Mouse (Mus musculus) CH12.LX (cell line): ENCODE data around the gene Rtn4rl1.

ENCODE experiments used
- BHLHE40 ChIP-seq: IDR thresholded peaks from 2 replicates; pipeline ENCODE4 v1.6.1; 2011; ENCODE audit warnings: mild to moderate bottlenecking, low read depth, low read length, improper control_type of control experiment
- CTCF ChIP-seq, 2 experiments: IDR thresholded peaks in 1 of 2; conservative IDR thresholded peaks in 1 of 2; 2 replicates each; pipeline ENCODE4 v1.5.1; 2011 to 2012; ENCODE audit warnings: low read depth in 2 of 2, low read length in 2 of 2, improper control_type of control experiment in 1 of 2, inconsistent platforms in 1 of 2, mild to moderate bottlenecking in 1 of 2, moderate library complexity in 1 of 2
- ELF1 ChIP-seq: IDR thresholded peaks from 2 replicates; pipeline ENCODE4 v1.6.1; 2014; ENCODE audit warnings: low read depth, mild to moderate bottlenecking, inconsistent platforms, low read length, improper control_type of control experiment
- EP300 ChIP-seq: IDR thresholded peaks from 2 replicates; pipeline ENCODE4 v1.6.1; 2011; ENCODE audit warnings: low read length, improper control_type of control experiment
- GABPA ChIP-seq: IDR thresholded peaks from 2 replicates; pipeline ENCODE4 v1.6.1; 2012; ENCODE audit warnings: low read depth, low read length, improper control_type of control experiment, inconsistent platforms; ENCODE audit not compliant: insufficient replicate concordance
- IRF4 ChIP-seq: IDR thresholded peaks from 2 replicates; pipeline ENCODE4 v1.6.1; 2014; ENCODE audit warnings: low read depth, mild to moderate bottlenecking, inconsistent platforms, low read length, improper control_type of control experiment
- KAT2A ChIP-seq: IDR thresholded peaks from 2 replicates; pipeline ENCODE4 v1.6.1; 2012; ENCODE audit warnings: low read length, improper control_type of control experiment, inconsistent platforms; ENCODE audit not compliant: insufficient replicate concordance
- MAX ChIP-seq: IDR thresholded peaks from 2 replicates; pipeline ENCODE4 v1.6.1; 2011; ENCODE audit warnings: low read length, improper control_type of control experiment
- MXI1 ChIP-seq: IDR thresholded peaks from 2 replicates; pipeline ENCODE4 v1.6.1; 2011; ENCODE audit warnings: mild to moderate bottlenecking, low read depth, low read length, improper control_type of control experiment
- NRF1 ChIP-seq: IDR thresholded peaks from 2 replicates; pipeline ENCODE4 v1.6.1; 2014; ENCODE audit warnings: low read depth, mild to moderate bottlenecking, inconsistent platforms, low read length, improper control_type of control experiment, moderate library complexity
- POLR2A ChIP-seq: IDR thresholded peaks from 2 replicates; pipeline ENCODE4 v1.6.1; 2011; ENCODE audit warnings: low read depth, mild to moderate bottlenecking, improper control_type of control experiment, low read length
- POLR2AphosphoS2 ChIP-seq: IDR thresholded peaks from 2 replicates; pipeline ENCODE4 v1.6.1; 2011; ENCODE audit warnings: low read depth, low read length, improper control_type of control experiment
- USF1 ChIP-seq: IDR thresholded peaks from 2 replicates; pipeline ENCODE4 v1.6.1; 2014; ENCODE audit warnings: low read depth, mild to moderate bottlenecking, inconsistent platforms, low read length, improper control_type of control experiment

DNA sequence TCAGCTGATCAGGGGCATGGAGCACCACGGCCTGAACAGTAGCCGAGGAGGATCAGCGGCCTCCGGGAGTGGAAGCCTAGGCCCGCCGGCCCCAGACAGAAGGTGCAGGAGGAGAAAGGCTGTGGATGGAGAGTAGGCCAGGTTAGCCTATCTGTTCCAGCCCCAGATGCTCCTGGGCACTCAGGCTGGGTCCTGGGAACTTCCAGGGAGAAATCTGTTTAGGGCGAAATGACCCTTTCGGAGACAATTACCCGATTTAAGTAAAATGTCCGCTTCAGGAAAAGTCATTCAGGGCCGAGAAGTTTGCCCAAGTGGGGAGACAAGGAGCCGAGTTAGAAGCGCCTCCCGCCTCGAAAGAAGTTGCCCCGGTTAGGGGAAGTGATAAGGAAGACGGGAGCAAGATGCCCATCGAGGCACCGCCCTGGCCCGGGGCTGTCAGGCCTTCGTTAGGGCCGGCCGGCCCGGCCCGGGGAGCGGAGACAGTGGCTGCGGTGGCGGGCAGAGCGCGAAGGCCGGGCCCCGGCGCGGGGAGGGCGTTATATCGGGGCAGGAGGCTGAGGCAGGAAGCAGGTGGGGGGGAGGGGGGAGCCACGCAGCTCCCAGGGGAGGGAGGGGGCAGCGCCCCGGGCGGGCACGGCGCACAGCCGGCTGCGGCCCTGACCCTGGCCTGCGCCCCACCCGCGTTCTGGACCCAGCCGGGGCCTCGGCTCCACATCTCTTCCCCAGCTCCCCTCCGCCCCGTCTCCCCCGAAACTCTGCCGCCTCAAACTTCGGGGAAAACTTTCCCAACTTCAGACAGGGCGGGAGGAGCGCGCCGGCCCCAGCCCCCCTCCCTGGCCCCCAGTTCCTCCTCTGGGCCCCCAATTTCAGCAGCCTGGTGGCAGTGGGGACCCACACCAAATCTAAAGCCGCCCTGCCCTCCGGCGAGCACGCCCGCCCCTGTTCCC lies 25.7 kb upstream of the Rtn4rl1 start:
- TF ChIP-seq NRF1 (no peak), EP300 (no peak), BHLHE40 (no peak), MXI1 (peak; percentile 52; the same call in 1 of the 2 replicates), POLR2A (peak; percentile 37; the same call in 1 of the 2 replicates), CTCF (conservative IDR thresholded peaks at IDR 0.05 in 1 of 2, IDR thresholded peaks at IDR 0.05 in 1 of 2; ENCODE audit: low read depth in 2 of 2, low read length in 2 of 2) (no peak), POLR2AphosphoS2 (no peak), MAX (no peak), USF1 (no peak), KAT2A (no peak), GABPA (no peak), IRF4 (no peak), ELF1 (peak; percentile 41; the same call in 1 of the 2 replicates)
